Mouse (Mus musculus) brain, embryonic 14.5 days (tissue): Measurements from ENCODE around the gene Nrp2.

Experiments used
- CTCF ChIP-seq: fragments of 200-500 bp; IDR thresholded peaks from 2 replicates; pipeline ENCODE4 v1.5.1; 2012; ENCODE audit warnings: inconsistent platforms, mild to moderate bottlenecking, moderate library complexity, borderline replicate concordance; ENCODE audit not compliant: insufficient read depth, insufficient read length; ENCODE audit errors: extremely low read depth
- POLR2A ChIP-seq: fragments of 200-500 bp; IDR thresholded peaks from 2 replicates; pipeline ENCODE4 v1.6.1; 2012; ENCODE audit warnings: mild to moderate bottlenecking, inconsistent platforms, borderline replicate concordance; ENCODE audit not compliant: poor library complexity, insufficient read depth, insufficient read length, severe bottlenecking; ENCODE audit errors: extremely low read depth

DNA sequence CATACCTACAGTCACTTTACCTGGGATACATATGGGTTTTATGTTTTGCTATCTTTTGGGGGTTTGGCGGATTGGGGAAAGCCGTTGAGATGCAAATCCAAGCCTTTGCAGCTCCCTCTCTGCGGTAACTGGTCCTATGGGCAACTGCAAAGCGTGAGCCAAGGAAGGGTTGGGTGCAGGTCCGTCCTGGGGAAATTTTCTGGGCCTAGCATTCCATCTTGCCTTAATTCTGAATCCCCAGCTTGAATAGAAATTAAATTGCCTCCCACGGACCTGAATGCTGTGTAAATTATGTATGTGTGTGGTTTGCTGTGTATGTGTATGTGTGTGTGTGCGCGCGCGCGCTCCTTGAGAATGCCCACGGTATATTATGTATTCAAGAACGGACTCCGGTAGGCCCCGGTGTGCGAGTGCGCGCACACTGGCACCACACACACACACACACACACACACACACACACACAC, 2.5 kb downstream of the Nrp2 start:
- TF ChIP-seq POLR2A (no peak), CTCF (no peak)
